Mouse (Mus musculus) midbrain, postnatal 0 days (tissue): ENCODE results near the gene C2cd4c. TPM values are rescaled to one million over a fixed set of nuclear protein-coding genes. Genes with fewer than 3 reads are reported as not detected.

ENCODE experiments used
- ATAC-seq: fragments of 200-750 bp; cut with Nextera tagmentation; 2 replicates; pipeline ENCODE4 v1.8.0; 2017; ENCODE audit warnings: moderate number of reproducible peaks, mild to moderate bottlenecking, moderate TSS enrichment, moderate library complexity; ENCODE audit not compliant: low FRiP score
- DNase-seq: peaks from one replicate; pipeline ENCODE4 v3.0.0-alpha.2; 2015; ENCODE audit warnings: low spot score
- H3K27ac ChIP-seq: fragments of 300-500 bp; sonication (generic); 2 replicates; pipeline ENCODE4 v1.5.1; 2014; ENCODE audit warnings: low read depth, mild to moderate bottlenecking, low read length, mixed read lengths
- H3K27me3 ChIP-seq: fragments of 300-500 bp; sonication (generic); 2 replicates; pipeline ENCODE4 v1.6.1; 2014; ENCODE audit warnings: low read length, control low read depth, mixed read lengths; ENCODE audit not compliant: insufficient read depth
- H3K36me3 ChIP-seq: fragments of 300-500 bp; sonication (generic); 2 replicates; pipeline ENCODE4 v1.6.1; 2014; ENCODE audit warnings: low read length, control low read depth, mixed read lengths; ENCODE audit not compliant: insufficient read depth
- H3K4me1 ChIP-seq: fragments of 300-500 bp; sonication (generic); 2 replicates; pipeline ENCODE4 v1.6.1; 2014; ENCODE audit warnings: mild to moderate bottlenecking, control low read depth, antibody characterized with exemption, low read length, mixed read lengths; ENCODE audit not compliant: insufficient read depth
- H3K4me2 ChIP-seq: fragments of 300-500 bp; sonication (generic); 2 replicates; pipeline ENCODE4 v1.6.1; 2014; ENCODE audit warnings: low read depth, mild to moderate bottlenecking, low read length, mixed read lengths; ENCODE audit not compliant: poor library complexity, severe bottlenecking
- H3K4me3 ChIP-seq: fragments of 300-500 bp; sonication (generic); 2 replicates; pipeline ENCODE4 v1.5.1; 2014; ENCODE audit warnings: low read depth, mild to moderate bottlenecking, low read length, moderate library complexity
- H3K9ac ChIP-seq: fragments of 300-500 bp; sonication (generic); replicated peaks from 2 replicates; pipeline ENCODE4 v1.6.1; 2014; ENCODE audit warnings: mild to moderate bottlenecking, low read length, moderate library complexity, mixed read lengths; ENCODE audit not compliant: poor library complexity, severe bottlenecking
- H3K9me3 ChIP-seq: fragments of 300-500 bp; sonication (generic); 2 replicates; pipeline ENCODE4 v1.6.1; 2016; ENCODE audit warnings: low read length, control low read depth
- CTCF ChIP-seq: IDR thresholded peaks from 2 replicates; pipeline ENCODE4 v1.5.1; 2016; ENCODE audit warnings: antibody characterized with exemption, mild to moderate bottlenecking
- WGBS: fragments of 180-500 bp; shearing (Covaris S2); extraction: QIAGEN DNeasy Blood & Tissue Kit; methylation state at CpG from one replicate; pipeline ENCODE4 v1.1.7; 2014; 5-methylcytosine and 5-hydroxymethylcytosine counted together
- polyA plus RNA-seq: library from polyadenylated mRNA; unstranded; fragments of >200 nt; fragmentation: Nextera tagmentation; extraction: Ambion mirVana; gene quantifications from 2 replicates; pipeline ENCODE4 v1.2.1, GENCODE M21; 2015
- total RNA-seq: library from RNA; depleted of rRNA; stranded (reverse); fragments of >200 nt; gene quantifications from 2 replicates; pipeline ENCODE4 v1.2.3, GENCODE M21; 2014

The C2cd4c gene
- total and polyA plus RNA-seq, 2 experiments from 2014 or later: 1.7 to 43.6 TPM

DNA sequence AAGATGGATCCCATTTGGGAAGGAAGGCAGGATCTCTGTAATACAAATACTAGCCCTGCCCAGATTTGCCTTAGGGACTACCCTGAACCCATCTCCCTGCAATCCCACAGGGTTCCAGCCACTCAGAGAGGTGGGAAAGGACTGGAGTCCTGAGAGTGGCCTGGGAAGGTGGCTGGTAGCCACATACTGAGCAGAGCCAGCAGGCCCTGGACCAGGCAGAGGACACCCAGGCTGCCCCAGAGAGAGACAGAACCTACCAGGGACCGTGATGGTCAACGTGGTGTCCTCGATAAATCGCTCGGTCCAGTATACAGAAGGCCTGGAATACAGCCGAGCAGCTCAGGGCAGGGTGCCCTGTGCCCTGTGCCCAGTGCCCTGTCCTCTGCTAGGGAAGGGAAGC, 28.7 kb downstream of the C2cd4c start:
- no peak for TF ChIP-seq CTCF
- no peaks in the 10 kb centered on the region for H3K36me3 ChIP-seq
- WGBS: 93% methylated on average over 6 of the region's 6 CpGs
- ATAC-seq (no peak), DNase-seq (no peak)
- H3K9me3 ChIP-seq: no peaks in the 10 kb centered on the region
- no peak overlapping the region for H3K4me3 ChIP-seq
- no peak overlapping the region for H3K4me2 ChIP-seq
- no peaks in the 10 kb centered on the region for H3K27me3 ChIP-seq
- H3K27ac ChIP-seq: no peak overlapping the region
- H3K9ac ChIP-seq: no peak overlapping the region
- no peaks in the 10 kb centered on the region for H3K4me1 ChIP-seq

GRCm38 (mm10) chr10:79584426-79584825, 29.4 kb downstream of the C2cd4c start:
- H3K9me3 ChIP-seq: no peaks in the 10 kb centered on the region
- ATAC-seq (no peak), DNase-seq (no peak)
- 84% methylated on average over 9 of the region's 9 CpGs for WGBS
- H3K27me3 ChIP-seq: no peaks in the 10 kb centered on the region
- H3K9ac ChIP-seq: no peak overlapping the region
- no peak overlapping the region for H3K4me3 ChIP-seq
- H3K4me2 ChIP-seq: no peak overlapping the region
- no peaks in the 10 kb centered on the region for H3K4me1 ChIP-seq
- H3K36me3 ChIP-seq: no peaks in the 10 kb centered on the region
- TF ChIP-seq CTCF: no peak
- H3K27ac ChIP-seq: no peak overlapping the region

DNA sequence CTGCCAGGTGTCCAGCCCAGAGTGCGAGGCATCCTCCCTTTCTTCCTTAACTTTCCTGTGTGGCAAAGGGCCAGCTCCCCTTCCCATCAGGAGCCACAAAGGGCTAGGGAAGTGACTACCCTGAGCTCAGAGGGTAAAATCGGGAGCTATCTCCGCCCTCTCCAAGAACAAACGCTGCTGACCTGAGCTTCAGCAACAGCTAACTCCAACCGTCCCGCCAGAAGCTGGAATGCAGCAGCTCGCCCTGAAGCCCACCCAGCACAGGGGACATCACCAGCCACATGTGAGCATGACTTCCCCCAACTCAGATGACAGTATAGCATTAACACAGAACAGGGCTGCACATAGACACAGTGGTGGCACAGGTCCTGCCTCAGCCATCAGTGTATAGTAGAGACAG, 29.8 kb downstream of the C2cd4c start:
- WGBS: 67% methylated on average over 7 of the region's 7 CpGs
- no peak overlapping the region for H3K4me3 ChIP-seq
- no peak for DNase-seq

DNA sequence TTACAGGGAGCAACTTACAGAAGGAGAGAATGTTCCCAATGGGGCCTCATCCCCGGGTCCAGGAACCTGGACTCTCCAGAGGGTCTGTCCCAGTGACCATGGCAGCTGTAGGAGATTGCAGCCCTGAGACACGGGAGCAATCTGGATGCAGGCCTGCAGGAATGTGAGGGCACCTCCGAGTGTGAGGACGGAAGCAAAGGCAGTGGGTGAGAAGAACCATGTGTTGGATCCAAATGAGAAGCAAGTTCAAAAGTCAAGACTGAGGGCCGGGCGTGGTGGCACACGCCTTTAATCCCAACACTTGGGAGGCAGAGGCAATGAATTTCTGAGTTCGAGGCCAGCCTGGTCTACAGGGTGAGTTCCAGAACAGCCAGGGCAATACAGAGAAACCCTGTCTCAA, 32.3 kb downstream of the C2cd4c start:
- Histone ChIP-seq H3K27ac (no peak overlapping the region), H3K9ac (no peak overlapping the region), H3K9me3 (no peaks in the 10 kb centered on the region), H3K36me3 (no peaks in the 10 kb centered on the region), H3K4me1 (no peaks in the 10 kb centered on the region), H3K4me3 (no peak overlapping the region), H3K4me2 (no peak overlapping the region), H3K27me3 (no peaks in the 10 kb centered on the region)
- ATAC-seq (no peak), DNase-seq (no peak)
- TF ChIP-seq CTCF: no peak
- 94% methylated on average over 8 of the region's 8 CpGs for WGBS

More for the DNA sequence above, 29.8 kb downstream of the C2cd4c start:
- no peak for TF ChIP-seq CTCF
- H3K9me3 ChIP-seq: no peaks in the 10 kb centered on the region
- no peak overlapping the region for H3K4me2 ChIP-seq
- H3K27me3 ChIP-seq: no peaks in the 10 kb centered on the region
- no peaks in the 10 kb centered on the region for H3K4me1 ChIP-seq
- no peak for ATAC-seq
- no peak overlapping the region for H3K9ac ChIP-seq
- H3K27ac ChIP-seq: no peak overlapping the region
- no peaks in the 10 kb centered on the region for H3K36me3 ChIP-seq

- 40% methylated on average over 6 of the region's 6 CpGs for WGBS
- Histone ChIP-seq H3K36me3 (no peaks in the 10 kb centered on the region), H3K4me3 (no peak overlapping the region), H3K9me3 (no peaks in the 10 kb centered on the region), H3K4me2 (no peak overlapping the region), H3K9ac (no peak overlapping the region), H3K4me1 (no peaks in the 10 kb centered on the region), H3K27me3 (no peaks in the 10 kb centered on the region), H3K27ac (no peak overlapping the region)
- no peak for ATAC-seq
- DNase-seq: peak; percentile 60
- peak; percentile 72 for TF ChIP-seq CTCF
Observed at GRCm38 (mm10) chr10:79580811-79581210, 33.0 kb downstream of the C2cd4c start.

DNA sequence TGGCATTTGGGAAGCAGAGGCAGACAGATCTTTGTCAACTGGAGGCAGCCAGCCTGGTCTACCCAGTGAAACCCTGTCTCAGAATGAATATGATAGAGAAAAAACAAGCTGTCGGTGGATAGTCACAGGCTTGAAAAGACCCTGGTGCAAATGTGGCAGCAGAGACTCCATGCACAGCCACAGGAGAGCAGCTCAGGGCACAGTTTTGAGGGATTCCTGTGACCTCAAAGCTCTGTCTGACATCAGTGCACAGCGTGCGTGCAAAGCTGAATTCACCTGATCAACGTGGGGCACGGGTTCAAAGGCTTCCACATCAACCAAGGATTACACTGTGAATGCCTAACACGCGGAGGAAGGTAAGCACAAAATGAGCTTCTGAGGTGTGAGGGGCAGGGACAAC, 33.5 kb downstream of the C2cd4c start:
- DNase-seq (no peak), ATAC-seq (no peak)
- Histone ChIP-seq H3K36me3 (no peaks in the 10 kb centered on the region), H3K4me1 (no peaks in the 10 kb centered on the region), H3K4me3 (no peak overlapping the region), H3K27ac (no peak overlapping the region), H3K4me2 (no peak overlapping the region), H3K9me3 (no peaks in the 10 kb centered on the region), H3K27me3 (no peaks in the 10 kb centered on the region), H3K9ac (no peak overlapping the region)
- 72% methylated on average over 7 of the region's 7 CpGs for WGBS
- TF ChIP-seq CTCF: no peak

DNA sequence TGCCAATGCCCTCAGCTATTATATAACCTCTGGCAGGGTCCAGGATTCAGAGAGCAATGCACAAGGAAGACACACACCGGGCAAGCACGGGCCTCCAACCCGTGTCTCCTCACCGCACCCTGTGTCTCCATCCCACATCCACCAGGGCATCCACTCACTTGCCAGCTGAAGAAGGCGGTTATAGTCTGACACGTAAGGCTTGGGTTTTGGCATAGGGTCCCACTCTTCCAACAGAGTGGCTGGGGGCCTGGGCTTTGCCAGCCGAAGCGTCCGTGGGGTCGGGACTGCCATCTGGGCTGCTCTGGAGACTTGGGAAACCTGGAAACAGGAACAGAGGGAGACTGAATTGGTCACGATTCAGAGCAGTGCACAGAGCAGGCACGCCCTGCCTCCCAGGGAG, 34.0 kb downstream of the C2cd4c start:
- no peak overlapping the region for H3K4me2 ChIP-seq
- DNase-seq (peak; percentile 10), ATAC-seq (no peak)
- H3K4me1 ChIP-seq: no peaks in the 10 kb centered on the region
- no peaks in the 10 kb centered on the region for H3K9me3 ChIP-seq
- WGBS: 83% methylated on average over 12 of the region's 12 CpGs
- H3K36me3 ChIP-seq: no peaks in the 10 kb centered on the region
- no peak overlapping the region for H3K27ac ChIP-seq
- H3K9ac ChIP-seq: no peak overlapping the region
- no peak overlapping the region for H3K4me3 ChIP-seq
- TF ChIP-seq CTCF: no peak
- H3K27me3 ChIP-seq: no peaks in the 10 kb centered on the region
